Mouse (Mus musculus) embryonic fibroblast, embryonic 13.5 days (primary cell): ENCODE results near the gene Nlrp1a. TPM values are rescaled to one million over a fixed set of nuclear protein-coding genes. Genes with fewer than 3 reads are reported as not detected.

Experiments used
- H3K27ac ChIP-seq: 2 replicates; pipeline ENCODE4 v1.5.1; 2012; ENCODE audit warnings: low read length, control low read depth, inconsistent platforms; ENCODE audit not compliant: insufficient read depth
- H3K4me1 ChIP-seq: 2 replicates; pipeline ENCODE4 v1.6.1; 2011; ENCODE audit warnings: low read length; ENCODE audit not compliant: control insufficient read depth, insufficient read depth
- H3K4me3 ChIP-seq: 2 replicates; pipeline ENCODE4 v1.5.1; 2011; ENCODE audit warnings: mild to moderate bottlenecking, control low read depth, low read length; ENCODE audit not compliant: insufficient read depth
- CTCF ChIP-seq: IDR thresholded peaks from 2 replicates; pipeline ENCODE4 v1.5.1; 2011; ENCODE audit warnings: mild to moderate bottlenecking, control low read depth, low read length, moderate library complexity, borderline replicate concordance; ENCODE audit not compliant: insufficient read depth
- POLR2A ChIP-seq: IDR thresholded peaks from 2 replicates; pipeline ENCODE4 v1.6.1; 2011; ENCODE audit warnings: low read depth, mild to moderate bottlenecking, control low read depth, low read length, moderate library complexity
- polyA plus RNA-seq: library from polyadenylated mRNA; stranded (reverse); fragments of >200 nt; gene quantifications from 2 replicates; pipeline ENCODE4 v1.2.4, GENCODE M21; 2011; ENCODE audit warnings: low read depth; ENCODE audit not compliant: missing spikeins, insufficient read length

Gene Nlrp1a
- polyA plus RNA-seq, 1 experiment = 0.12 TPM

DNA sequence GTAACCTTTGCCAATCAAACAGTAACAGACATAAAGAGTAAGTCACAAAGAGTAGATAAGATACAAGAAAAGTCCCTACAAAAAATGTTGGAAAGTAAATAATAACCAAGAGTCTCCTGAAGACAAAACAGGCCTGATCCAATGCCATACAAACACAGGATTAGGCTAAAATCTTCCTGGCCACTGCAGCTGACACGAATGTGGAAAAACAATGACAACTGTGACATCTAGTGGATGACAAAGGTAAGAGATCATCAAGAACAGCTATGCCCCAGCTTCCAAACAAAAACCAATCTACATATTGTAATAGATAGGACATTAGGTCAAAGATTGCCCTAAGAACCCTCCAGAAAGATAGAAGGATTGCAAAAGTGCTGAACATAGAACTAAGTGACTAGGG lies 92.0 kb downstream of the Nlrp1a start:
- no peak for TF ChIP-seq CTCF
- no peak for TF ChIP-seq POLR2A
- Histone ChIP-seq H3K27ac (no peak overlapping the region), H3K4me1 (no peaks in the 10 kb centered on the region), H3K4me3 (no peak overlapping the region)

Other genes with a start within 250 kb of the Nlrp1a start
- gene Nup88, start 174.7 kb downstream of the Nlrp1a start, polyA plus RNA-seq = 92.8 and 113 TPM in 2 replicates
- 21.1 and 22.1 TPM in 2 replicates for gene Rpain, start 174.5 kb downstream of the Nlrp1a start, polyA plus RNA-seq
- gene C1qbp, start 161.7 kb downstream of the Nlrp1a start, polyA plus RNA-seq = 163 and 168 TPM in 2 replicates
- gene Dhx33, start 140.3 kb downstream of the Nlrp1a start, polyA plus RNA-seq = 33.1 and 38.4 TPM in 2 replicates
- 33.1 and 35.2 TPM in 2 replicates for gene Mis12, start 125.1 kb downstream of the Nlrp1a start, polyA plus RNA-seq
- 68.2 and 74.5 TPM in 2 replicates for gene Derl2, start 124.9 kb downstream of the Nlrp1a start, polyA plus RNA-seq
- 5.8 and 17.6 TPM in 2 replicates for gene 6330403K07Rik, start 111.2 kb downstream of the Nlrp1a start, polyA plus RNA-seq
- gene Nlrp1b, start 86.0 kb upstream of the Nlrp1a start, polyA plus RNA-seq = not detected in 2 replicates